Comparison of ENCODE assay signal across 13 mouse cellular contexts in genomic region chr6:84048856-84049255, GRCm38 (mm10). TPM values are rescaled to one million over a fixed set of nuclear protein-coding genes. Genes with fewer than 3 reads are reported as not detected.
DNase-seq lines count a peak whose midpoint lies in the region; ATAC-seq lines count a peak whose summit lies in the region.
"Had no signal": no experiment of that assay in that cellular context is flagged by ENCODE, and none has a peak within 500 bp of the region (broad histone marks: within the 10 kb centered on the region; RNA-seq: fewer than 3 reads in every experiment).

No protein-coding gene starts in this region.

- no peaks in the 10 kb centered on the region for H3K4me1 ChIP-seq in forebrain, embryonic 11.5 days (replicated peaks; ENCODE audit: control insufficient read depth, insufficient read depth, low read length)
- H3K4me1 ChIP-seq in forebrain, embryonic 10.5 days, result peaks cover 8% of the 10 kb centered on the region; the same call in 1 of the 2 replicates
- peaks cover 15% of the 10 kb centered on the region for H3K4me1 ChIP-seq in heart, embryonic 11.5 days (ENCODE audit: control insufficient read depth, insufficient read depth, low read length)
- H3K4me1 ChIP-seq in kidney, embryonic 14.5 days (ENCODE audit: control insufficient read depth, insufficient read depth, low read length), result no peaks in the 10 kb centered on the region

- H3K4me2 ChIP-seq in forebrain, embryonic 11.5 days (ENCODE audit: low read depth, low read length, severe bottlenecking), result no peak overlapping the region
- H3K4me2 ChIP-seq in heart, embryonic 11.5 days, result no peak overlapping the region
- no peak overlapping the region for H3K4me2 ChIP-seq in kidney, embryonic 14.5 days (replicated peaks; ENCODE audit: low read depth, low read length)

- ATAC-seq in forebrain, embryonic 11.5 days (replicated peaks; ENCODE audit: low FRiP score), result no peak
- ATAC-seq in heart, embryonic 11.5 days (replicated peaks; ENCODE audit: insufficient number of reproducible peaks, low FRiP score, low TSS enrichment), result no peak
- ATAC-seq in kidney, embryonic 14.5 days (ENCODE audit: low FRiP score, low TSS enrichment), result no peak
- ATAC-seq: forebrain, embryonic 14.5 days had no signal

- intact Hi-C loops in left cerebral cortex, postnatal 25 days (cut with DNase I), result no loop called here

- H3K27me3 ChIP-seq in forebrain, embryonic 11.5 days (ENCODE audit: control insufficient read depth, insufficient read depth, low read length), result no peaks in the 10 kb centered on the region
- no peaks in the 10 kb centered on the region for H3K27me3 ChIP-seq in forebrain, embryonic 10.5 days (ENCODE audit: poor library complexity, severe bottlenecking)
- no peaks in the 10 kb centered on the region for H3K27me3 ChIP-seq in heart, embryonic 11.5 days (ENCODE audit: control insufficient read depth, insufficient read depth, low read length)
- no peaks in the 10 kb centered on the region for H3K27me3 ChIP-seq in kidney, embryonic 14.5 days (ENCODE audit: control insufficient read depth, insufficient read depth, low read length)

- peak; percentile 22 for DNase-seq in forebrain, embryonic 11.5 days (ENCODE audit: low spot score)
- DNase-seq in forebrain, embryonic 10.5 days (ENCODE audit: extremely low spot score, low spot score), result no peak
- DNase-seq in 416B (ENCODE audit: low read depth), result peak; percentile 24
- no peak for DNase-seq in cerebellum, postnatal 10 days
- DNase-seq in left cerebral cortex, postnatal 25 days (ENCODE audit: low spot score in 2 of 2), result no peak
- DNase-seq in right cerebral cortex, postnatal 25 days, result no peak
- DNase-seq: left cerebral cortex, postnatal 4 days; thymus, postnatal 36 days had no signal

- H3K4me3 ChIP-seq in forebrain, embryonic 11.5 days (ENCODE audit: low read depth, low read length), result no peak overlapping the region
- H3K4me3 ChIP-seq in forebrain, embryonic 10.5 days, result no peak overlapping the region
- no peak overlapping the region for H3K4me3 ChIP-seq in heart, embryonic 11.5 days (ENCODE audit: low read depth, low read length)
- H3K4me3 ChIP-seq in kidney, embryonic 14.5 days (ENCODE audit: low read length), result no peak overlapping the region
- H3K4me3 ChIP-seq: myocyte had no signal

- WGBS in forebrain, embryonic 11.5 days, result 87% methylated on average over 2 of the region's 2 CpGs
- WGBS in forebrain, embryonic 10.5 days, result 78% methylated on average over 2 of the region's 2 CpGs
- 77% methylated on average over 2 of the region's 2 CpGs for WGBS in heart, embryonic 11.5 days (ENCODE audit: insufficient replicate concordance)
- WGBS in kidney, embryonic 14.5 days, result 54% methylated on average over 2 of the region's 2 CpGs

- H3K9ac ChIP-seq in forebrain, embryonic 11.5 days (ENCODE audit: low read length), result no peak overlapping the region
- H3K9ac ChIP-seq in heart, embryonic 11.5 days (ENCODE audit: low read depth, low read length), result no peak overlapping the region
- no peak overlapping the region for H3K9ac ChIP-seq in kidney, embryonic 14.5 days (ENCODE audit: low read depth, low read length)

- H3K9me3 ChIP-seq in forebrain, embryonic 11.5 days (ENCODE audit: control insufficient read depth, low read length), result no peaks in the 10 kb centered on the region
- no peaks in the 10 kb centered on the region for H3K9me3 ChIP-seq in forebrain, embryonic 10.5 days
- no peaks in the 10 kb centered on the region for H3K9me3 ChIP-seq in heart, embryonic 11.5 days (replicated peaks; ENCODE audit: control insufficient read depth, low read length)
- no peaks in the 10 kb centered on the region for H3K9me3 ChIP-seq in kidney, embryonic 14.5 days (ENCODE audit: control insufficient read depth, low read length)

- no peak overlapping the region for H3K27ac ChIP-seq in forebrain, embryonic 11.5 days (ENCODE audit: low read depth, low read length)
- H3K27ac ChIP-seq in forebrain, embryonic 10.5 days, result no peak overlapping the region
- peak overlapping the region; percentile 62 for H3K27ac ChIP-seq in heart, embryonic 11.5 days (ENCODE audit: low read depth, low read length)
- peak overlapping the region; percentile 74; the same call in 1 of the 2 replicates for H3K27ac ChIP-seq in kidney, embryonic 14.5 days (ENCODE audit: low read depth, low read length)
- H3K27ac ChIP-seq: macrophage had no signal

- H3K36me3 ChIP-seq in forebrain, embryonic 11.5 days (ENCODE audit: control insufficient read depth, insufficient read depth, low read length), result no peaks in the 10 kb centered on the region
- H3K36me3 ChIP-seq in forebrain, embryonic 10.5 days (replicated peaks), result no peaks in the 10 kb centered on the region
- no peaks in the 10 kb centered on the region for H3K36me3 ChIP-seq in heart, embryonic 11.5 days (ENCODE audit: control insufficient read depth, insufficient read depth, low read length)
- no peaks in the 10 kb centered on the region for H3K36me3 ChIP-seq in kidney, embryonic 14.5 days (ENCODE audit: control insufficient read depth, insufficient read depth, low read length)

RNA-seq across cellular contexts. Expression of gene Dysf, which starts 40.5 kb away (rescaled TPM):
- 3.4 and 4.4 TPM in 2 replicates for polyA plus RNA-seq in forebrain, embryonic 11.5 days (2014; fragmentation: Nextera tagmentation; extraction: Ambion mirVana)
- 3.9 and 4.6 TPM in 2 replicates for polyA plus RNA-seq in forebrain, embryonic 10.5 days (2016; fragmentation: Nextera tagmentation; extraction: Ambion mirVana)
- 11.6 and 16.2 TPM in 2 replicates for polyA plus RNA-seq in heart, embryonic 11.5 days (2014; fragmentation: Nextera tagmentation; extraction: Ambion mirVana)
- 12.4 and 17.3 TPM in 2 replicates for polyA plus RNA-seq in kidney, embryonic 14.5 days (2014; fragmentation: Nextera tagmentation; extraction: Ambion mirVana)
- total RNA-seq in left cerebral cortex, postnatal 25 days (2021), result 1 to 10 TPM; 3.4 TPM

Comparison
In these comparisons a context has a peak if more than half of its experiments do, and no peak if none do; other contexts are left out.
1. DNase-seq: peak in forebrain, embryonic 11.5 days (single experiment) and 416B (single experiment); none in forebrain, embryonic 10.5 days (single experiment), cerebellum, postnatal 10 days (0 of 2), left cerebral cortex, postnatal 25 days (0 of 2) and right cerebral cortex, postnatal 25 days (single experiment).
2. H3K27ac ChIP-seq: peak in heart, embryonic 11.5 days (single experiment) and kidney, embryonic 14.5 days (single experiment); none in forebrain, embryonic 11.5 days (single experiment) and forebrain, embryonic 10.5 days (single experiment).